Mouse (Mus musculus) lung, postnatal 0 days (tissue): Measurements from ENCODE around the gene Ptpro. TPM values are rescaled to one million over a fixed set of nuclear protein-coding genes. Genes with fewer than 3 reads are reported as not detected.
A peak's percentile ranks its signal among the peaks of the same experiment; 100 is the strongest.

Experiments
- ATAC-seq: fragments of 200-750 bp; cut with Nextera tagmentation; 2 replicates; pipeline ENCODE4 v1.8.0; 2017; ENCODE audit warnings: moderate library complexity
- DNase-seq: peaks from one replicate; pipeline ENCODE4 v3.0.0-alpha.2; 2016; ENCODE audit warnings: low spot score
- H3K27ac ChIP-seq: fragments of 300-500 bp; sonication (generic); 2 replicates; pipeline ENCODE4 v1.5.1; 2014; ENCODE audit warnings: antibody characterized with exemption, mild to moderate bottlenecking, low read length, mixed read lengths
- H3K27me3 ChIP-seq: fragments of 300-500 bp; sonication (generic); replicated peaks from 2 replicates; pipeline ENCODE4 v1.6.1; 2014; ENCODE audit warnings: low read length, mixed read lengths; ENCODE audit not compliant: insufficient read depth
- H3K36me3 ChIP-seq: fragments of 300-500 bp; sonication (generic); 2 replicates; pipeline ENCODE4 v1.6.1; 2014; ENCODE audit warnings: low read length, mixed read lengths; ENCODE audit not compliant: insufficient read depth
- H3K4me1 ChIP-seq: fragments of 300-500 bp; sonication (generic); 2 replicates; pipeline ENCODE4 v1.6.1; 2014; ENCODE audit warnings: antibody characterized with exemption, low read depth, low read length, mixed read lengths; ENCODE audit not compliant: insufficient read depth
- H3K4me2 ChIP-seq: fragments of 300-500 bp; sonication (generic); replicated peaks from 2 replicates; pipeline ENCODE4 v1.6.1; 2014; ENCODE audit warnings: low read depth, mild to moderate bottlenecking, low read length, moderate library complexity, mixed read lengths
- H3K4me3 ChIP-seq: fragments of 300-500 bp; sonication (generic); 2 replicates; pipeline ENCODE4 v1.5.1; 2014; ENCODE audit warnings: low read depth, low read length
- H3K9ac ChIP-seq: fragments of 300-500 bp; sonication (generic); replicated peaks from 2 replicates; pipeline ENCODE4 v1.6.1; 2014; ENCODE audit warnings: low read depth, mild to moderate bottlenecking
- H3K9me3 ChIP-seq: fragments of 300-500 bp; sonication (generic); 2 replicates; pipeline ENCODE4 v1.6.1; 2016; ENCODE audit warnings: low read length, mixed read lengths
- CTCF ChIP-seq: IDR thresholded peaks from 2 replicates; pipeline ENCODE4 v1.5.1; 2016; ENCODE audit warnings: antibody characterized with exemption, mild to moderate bottlenecking
- EP300 ChIP-seq: IDR thresholded peaks from 2 replicates; pipeline ENCODE4 v1.6.1; 2016; ENCODE audit warnings: antibody characterized with exemption, mild to moderate bottlenecking, control low read depth
- WGBS: fragments of 180-500 bp; shearing (Covaris S2); extraction: QIAGEN DNeasy Blood & Tissue Kit; methylation state at CpG from one replicate; pipeline ENCODE4 v1.1.7; 2014; 5-methylcytosine and 5-hydroxymethylcytosine counted together
- polyA plus RNA-seq: library from polyadenylated mRNA; unstranded; fragments of >200 nt; fragmentation: Nextera tagmentation; extraction: Ambion mirVana; gene quantifications from 2 replicates; pipeline ENCODE4 v1.2.1, GENCODE M21; 2015

Ptpro gene
- polyA plus RNA-seq, 1 experiment from 2014 or later = 1.6 TPM

DNA sequence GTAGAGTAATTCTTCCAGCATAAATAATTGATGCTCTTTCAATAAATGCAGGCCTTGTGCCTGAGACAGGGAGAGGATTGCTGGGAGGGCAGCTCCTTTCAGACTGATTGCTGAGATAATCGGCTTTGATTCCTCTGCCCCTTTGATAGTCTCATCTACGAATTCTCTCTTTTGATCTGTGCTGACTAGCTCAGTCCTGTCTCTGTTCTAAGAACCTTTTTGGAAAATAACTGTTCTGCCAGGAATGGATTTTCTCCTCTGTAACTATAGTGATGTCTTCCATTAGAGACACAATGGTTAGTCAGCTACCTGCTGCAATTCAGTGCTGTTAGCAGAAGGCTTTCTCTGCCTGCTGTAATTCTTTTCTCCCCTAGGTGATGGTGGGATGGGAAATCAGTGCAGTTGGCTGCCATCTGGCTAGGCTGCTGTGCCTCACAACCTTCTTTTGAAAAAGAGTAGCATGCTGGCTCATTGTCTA is 159.8 kb downstream of the Ptpro start:
- ATAC-seq = no peak
- H3K27me3 ChIP-seq = no peaks in the 10 kb centered on the region
- H3K4me3 ChIP-seq = no peak overlapping the region
- H3K4me2 ChIP-seq = no peak overlapping the region
- H3K27ac ChIP-seq = no peak overlapping the region
- H3K9me3 ChIP-seq = no peaks in the 10 kb centered on the region
- no peak for DNase-seq
- H3K4me1 ChIP-seq = no peaks in the 10 kb centered on the region
- no peak for TF ChIP-seq EP300
- TF ChIP-seq CTCF = no peak
- H3K36me3 ChIP-seq = no peaks in the 10 kb centered on the region
- 61% methylated on average over 2 of the region's 2 CpGs for WGBS
- no peak overlapping the region for H3K9ac ChIP-seq

GRCm38 (mm10) chr6:137413045-137413444 is 160.9 kb downstream of the Ptpro start:
- WGBS = 46% methylated on average over 2 of the region's 2 CpGs
- Histone ChIP-seq H3K4me1 (no peaks in the 10 kb centered on the region), H3K9ac (no peak overlapping the region), H3K9me3 (no peaks in the 10 kb centered on the region), H3K27me3 (no peaks in the 10 kb centered on the region), H3K36me3 (no peaks in the 10 kb centered on the region), H3K4me3 (no peak overlapping the region), H3K27ac (no peak overlapping the region), H3K4me2 (no peak overlapping the region)
- DNase-seq = no peak
- ATAC-seq = no peak
- no peak for TF ChIP-seq EP300
- no peak for TF ChIP-seq CTCF

DNA sequence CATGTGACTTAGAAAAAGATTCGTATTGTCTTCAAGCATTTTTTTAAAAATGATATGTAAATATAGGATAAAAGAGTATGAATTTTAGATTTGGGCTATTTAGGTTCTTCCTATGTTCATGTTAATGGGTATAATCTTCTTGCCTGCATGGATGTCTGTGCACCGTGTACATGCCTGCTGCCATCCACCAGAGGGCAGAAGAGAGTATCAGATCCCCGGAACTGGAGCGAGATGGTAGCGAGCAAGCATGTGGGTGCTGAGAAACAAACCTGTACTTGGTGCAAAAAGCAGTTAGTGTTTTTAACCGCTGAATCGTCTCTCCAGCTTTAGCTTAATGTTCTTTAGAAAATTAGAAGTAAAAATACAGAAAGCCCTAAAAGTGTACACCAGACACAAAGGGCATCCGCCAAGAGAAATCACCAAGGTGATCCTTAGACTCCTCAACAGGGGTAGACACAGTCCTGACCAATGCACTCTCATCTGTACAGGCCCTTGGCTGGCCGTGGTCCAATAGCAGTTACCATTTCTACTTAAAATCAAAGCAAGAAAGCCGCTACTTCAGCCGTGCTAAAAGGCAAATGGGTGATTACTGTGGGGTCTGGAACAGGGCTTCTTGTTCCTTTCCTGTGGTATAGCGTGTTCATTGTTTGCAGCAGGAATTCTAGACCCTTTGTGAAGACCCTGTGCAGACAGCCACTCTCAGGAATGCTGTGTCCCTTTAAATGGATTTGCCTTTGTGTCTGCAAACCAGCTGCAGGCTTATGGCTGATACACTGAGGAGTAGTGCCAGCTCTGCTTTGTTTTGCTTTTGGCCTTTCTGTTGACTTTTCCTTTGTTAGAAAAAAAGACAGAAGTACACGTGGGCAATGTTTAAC is 162.6 kb downstream of the Ptpro start:
- no peak overlapping the region for H3K9ac ChIP-seq
- H3K4me3 ChIP-seq = no peak overlapping the region
- 42% methylated on average over 13 of the region's 13 CpGs for WGBS
- no peak overlapping the region for H3K27ac ChIP-seq
- DNase-seq (peak; percentile 65), ATAC-seq (peak; percentile 55)
- H3K4me1 ChIP-seq = no peaks in the 10 kb centered on the region
- TF ChIP-seq CTCF = peak; percentile 86
- no peak for TF ChIP-seq EP300
- no peak overlapping the region for H3K4me2 ChIP-seq
- no peaks in the 10 kb centered on the region for H3K27me3 ChIP-seq
- H3K9me3 ChIP-seq = no peaks in the 10 kb centered on the region
- H3K36me3 ChIP-seq = no peaks in the 10 kb centered on the region

- no peak for DNase-seq
- Histone ChIP-seq H3K27ac (no peak overlapping the region), H3K4me2 (no peak overlapping the region), H3K9me3 (no peaks in the 10 kb centered on the region), H3K36me3 (no peaks in the 10 kb centered on the region), H3K9ac (no peak overlapping the region), H3K4me3 (no peak overlapping the region), H3K4me1 (no peaks in the 10 kb centered on the region), H3K27me3 (no peaks in the 10 kb centered on the region)
- no peak for TF ChIP-seq CTCF
- TF ChIP-seq EP300 = no peak
- 79% methylated on average over 4 of the region's 4 CpGs for WGBS
- ATAC-seq = no peak
These were observed 170.7 kb downstream of the Ptpro start for GRCm38 (mm10) chr6:137422777-137423176.

GRCm38 (mm10) chr6:137423830-137424229 is 171.7 kb downstream of the Ptpro start:
- H3K36me3 ChIP-seq = no peaks in the 10 kb centered on the region
- WGBS = 50% methylated on average over 10 of the region's 10 CpGs
- ATAC-seq (no peak), DNase-seq (no peak)
- no peaks in the 10 kb centered on the region for H3K4me1 ChIP-seq
- TF ChIP-seq CTCF (no peak), EP300 (no peak)
- H3K9me3 ChIP-seq = no peaks in the 10 kb centered on the region
- no peak overlapping the region for H3K4me3 ChIP-seq
- no peak overlapping the region for H3K27ac ChIP-seq
- H3K27me3 ChIP-seq = no peaks in the 10 kb centered on the region
- H3K4me2 ChIP-seq = no peak overlapping the region
- H3K9ac ChIP-seq = no peak overlapping the region

DNA sequence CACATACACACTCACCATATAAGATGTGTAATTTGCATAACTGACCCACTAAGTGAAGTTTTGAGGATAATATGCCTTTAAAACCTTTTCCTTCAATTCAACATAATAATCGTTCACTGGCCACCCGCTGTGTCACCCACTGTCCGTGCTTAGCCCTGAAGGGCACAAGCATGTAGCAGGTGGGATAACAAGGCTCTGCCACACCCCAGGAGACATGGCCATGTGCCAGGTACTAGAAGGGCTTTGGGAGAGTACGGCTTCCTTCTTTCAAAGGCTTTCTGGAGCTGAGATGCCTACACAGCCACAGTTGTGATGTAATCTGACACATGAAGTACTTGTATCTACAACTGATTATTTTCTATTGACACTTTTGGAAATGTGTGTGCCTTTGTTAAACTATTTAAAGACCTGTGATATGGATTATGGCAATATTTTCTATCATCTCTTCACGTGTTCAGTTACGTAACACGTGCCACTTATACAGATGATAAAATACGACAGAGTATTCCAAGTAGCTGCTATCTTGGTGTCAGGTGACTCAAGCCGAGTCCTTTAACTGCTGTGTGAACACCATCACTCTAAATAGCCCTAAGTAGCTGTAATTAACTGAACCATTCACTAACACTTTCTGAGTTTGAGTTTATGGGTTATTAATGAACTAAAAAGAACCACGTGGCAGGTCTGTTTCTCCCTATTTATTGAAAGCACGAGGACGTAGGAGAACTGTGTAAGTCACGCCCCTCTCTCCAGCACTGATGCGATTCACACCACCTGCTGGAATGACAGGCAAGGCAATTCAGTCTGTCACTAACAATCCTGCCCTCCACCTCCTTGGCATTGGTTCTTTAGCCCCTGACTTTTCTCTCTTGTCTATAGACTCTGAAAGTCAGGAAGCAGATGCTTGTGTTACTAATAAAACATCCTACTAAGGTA is 173.6 kb downstream of the Ptpro start:
- Histone ChIP-seq H3K27me3 (no peaks in the 10 kb centered on the region), H3K9ac (no peak overlapping the region), H3K9me3 (no peaks in the 10 kb centered on the region), H3K27ac (no peak overlapping the region), H3K4me2 (no peak overlapping the region), H3K36me3 (no peaks in the 10 kb centered on the region), H3K4me1 (no peaks in the 10 kb centered on the region), H3K4me3 (no peak overlapping the region)
- WGBS = 37% methylated on average over 14 of the region's 14 CpGs
- no peak for DNase-seq
- TF ChIP-seq CTCF (no peak), EP300 (no peak)
- peak; percentile 33; the same call in 1 of the 2 replicates for ATAC-seq
